In genomic region chr15:98952063-98952455, GRCm38 (mm10) we compare ENCODE assay signal across 8 mouse cellular contexts. TPM values are rescaled to one million over a fixed set of nuclear protein-coding genes. Genes with fewer than 3 reads are reported as not detected.
A peak's percentile ranks its signal among the peaks of the same experiment; 100 is the strongest.
DNase-seq lines count a peak whose midpoint lies in the region; ATAC-seq and TF ChIP-seq lines count a peak whose summit lies in the region.

No protein-coding gene starts in this region.

- DNase-seq in kidney, adult 2 months, result no peak
- DNase-seq in naive thymus-derived CD4-positive, alpha-beta T cell, adult 2 months (ENCODE audit: low read depth), result peak; percentile 26
- DNase-seq in kidney, adult 9 months, result no peak
- DNase-seq in urinary bladder, postnatal 10 days (ENCODE audit: low spot score), result no peak

- H3K27me3 ChIP-seq in kidney, embryonic 15.5 days, result no peaks in the 10 kb centered on the region
- H3K27me3 ChIP-seq in kidney, adult 2 months (replicated peaks; ENCODE audit: control insufficient read depth, insufficient read depth, low read length), result no peaks in the 10 kb centered on the region
- H3K27me3 ChIP-seq in hindbrain, embryonic 15.5 days, result no peaks in the 10 kb centered on the region

- H3K4me2 ChIP-seq in kidney, embryonic 15.5 days, result peak overlapping the region; percentile 61
- H3K4me2 ChIP-seq in hindbrain, embryonic 15.5 days, result peak overlapping the region; percentile 57

- no peaks in the 10 kb centered on the region for H3K9me3 ChIP-seq in kidney, embryonic 15.5 days (replicated peaks)
- H3K9me3 ChIP-seq in hindbrain, embryonic 15.5 days, result no peaks in the 10 kb centered on the region

- H3K4me1 ChIP-seq in kidney, embryonic 15.5 days, result peaks cover 18% of the 10 kb centered on the region
- H3K4me1 ChIP-seq in kidney, adult 2 months (ENCODE audit: control insufficient read depth, insufficient read depth, low read length), result no peaks in the 10 kb centered on the region; the same call in 1 of the 2 replicates
- peaks cover 3% of the 10 kb centered on the region; the same call in 1 of the 2 replicates for H3K4me1 ChIP-seq in brown adipose tissue, adult 24 weeks (ENCODE audit: control insufficient read depth, insufficient read depth, insufficient read length, low read length)
- H3K4me1 ChIP-seq in hindbrain, embryonic 15.5 days (replicated peaks), result peaks cover 34% of the 10 kb centered on the region

- H3K36me3 ChIP-seq in kidney, embryonic 15.5 days, result peaks cover 16% of the 10 kb centered on the region
- H3K36me3 ChIP-seq in kidney, adult 2 months (ENCODE audit: control insufficient read depth, insufficient read depth, low read length), result no peaks in the 10 kb centered on the region
- H3K36me3 ChIP-seq in hindbrain, embryonic 15.5 days, result peaks cover 9% of the 10 kb centered on the region

- no peak for TF ChIP-seq POLR2A in kidney, adult 2 months (IDR thresholded peaks at IDR 0.05; ENCODE audit: low read depth, low read length)

- H3K4me3 ChIP-seq in kidney, embryonic 15.5 days (replicated peaks), result peak overlapping the region; percentile 79
- no peak overlapping the region for H3K4me3 ChIP-seq in kidney, adult 2 months (ENCODE audit: insufficient read depth, low read depth, low read length)
- H3K4me3 ChIP-seq in brown adipose tissue, adult 24 weeks (ENCODE audit: insufficient read depth, low read depth, low read length), result peak overlapping the region; percentile 47
- H3K4me3 ChIP-seq in hindbrain, embryonic 15.5 days, result peak overlapping the region; percentile 79

- ATAC-seq in kidney, embryonic 15.5 days (replicated peaks; ENCODE audit: low FRiP score), result no peak
- 0 out of 2 replicates have a peak, but pooled peaks have one; percentile 6 for ATAC-seq in hindbrain, embryonic 15.5 days (ENCODE audit: low FRiP score, low read depth)
- no peak for ATAC-seq in frontal cortex, adult (ENCODE audit: low TSS enrichment)

- peak overlapping the region; percentile 85 for H3K9ac ChIP-seq in kidney, embryonic 15.5 days
- H3K9ac ChIP-seq in hindbrain, embryonic 15.5 days, result peak overlapping the region; percentile 98

- WGBS in kidney, embryonic 15.5 days, result 21% methylated on average over 5 of the region's 5 CpGs
- 34% methylated on average over 5 of the region's 5 CpGs for WGBS in kidney, adult 2 months
- WGBS in hindbrain, embryonic 15.5 days, result 2% methylated on average over 5 of the region's 5 CpGs

- no peak for TF ChIP-seq CTCF in kidney, adult 2 months (conservative IDR thresholded peaks at IDR 0.05; ENCODE audit: insufficient read depth, insufficient read length, low read depth, low read length)

- H3K27ac ChIP-seq in kidney, embryonic 15.5 days, result peak overlapping the region; percentile 57; the same call in 1 of the 2 replicates
- no peak overlapping the region for H3K27ac ChIP-seq in kidney, adult 2 months (ENCODE audit: insufficient read depth, low read depth, low read length)
- no peak overlapping the region for H3K27ac ChIP-seq in brown adipose tissue, adult 24 weeks (replicated peaks; ENCODE audit: low read depth, low read length)
- H3K27ac ChIP-seq in hindbrain, embryonic 15.5 days (replicated peaks), result peak overlapping the region; percentile 99

RNA-seq across cellular contexts. Expression of gene Gm49450, which starts 1.3 kb away (rescaled TPM):
- polyA plus RNA-seq in kidney, embryonic 15.5 days (2015; fragmentation: Nextera tagmentation; extraction: Ambion mirVana), result not detected in 2 replicates
- polyA plus RNA-seq in kidney, adult 2 months (2012; rRNA removed), result 12.0 TPM in 1 of 2 replicates, not detected in the other
- not detected in 2 replicates for polyA plus RNA-seq in brown adipose tissue, adult 24 weeks (2012; ENCODE audit: insufficient read depth, insufficient read length, missing spikeins)
- polyA plus RNA-seq in hindbrain, embryonic 15.5 days (2015; fragmentation: Nextera tagmentation; extraction: Ambion mirVana), result not detected in 2 replicates

RNA-seq across cellular contexts. Expression of gene Tuba1a, which starts 1.4 kb away (rescaled TPM):
- 854 and 1,029 TPM in 2 replicates for polyA plus RNA-seq in kidney, embryonic 15.5 days (2015; fragmentation: Nextera tagmentation; extraction: Ambion mirVana)
- 121 and 131 TPM in 2 replicates for polyA plus RNA-seq in kidney, adult 2 months (2012; rRNA removed)
- 125 and 132 TPM in 2 replicates for polyA plus RNA-seq in brown adipose tissue, adult 24 weeks (2012; ENCODE audit: insufficient read depth, insufficient read length, missing spikeins)
- 14,750 and 15,534 TPM in 2 replicates for polyA plus RNA-seq in hindbrain, embryonic 15.5 days (2015; fragmentation: Nextera tagmentation; extraction: Ambion mirVana)

RNA-seq across cellular contexts. Expression of gene Tuba1b, which starts 17.7 kb away (rescaled TPM):
- 1,698 and 1,797 TPM in 2 replicates for polyA plus RNA-seq in kidney, embryonic 15.5 days (2015; fragmentation: Nextera tagmentation; extraction: Ambion mirVana)
- polyA plus RNA-seq in kidney, adult 2 months (2012; rRNA removed), result 488 and 540 TPM in 2 replicates
- 520 and 550 TPM in 2 replicates for polyA plus RNA-seq in brown adipose tissue, adult 24 weeks (2012; ENCODE audit: insufficient read depth, insufficient read length, missing spikeins)
- polyA plus RNA-seq in hindbrain, embryonic 15.5 days (2015; fragmentation: Nextera tagmentation; extraction: Ambion mirVana), result 1,411 and 1,419 TPM in 2 replicates

RNA-seq across cellular contexts. Expression of gene Lmbr1l, which starts 34.0 kb away (rescaled TPM):
- polyA plus RNA-seq in kidney, embryonic 15.5 days (2015; fragmentation: Nextera tagmentation; extraction: Ambion mirVana), result 16.4 and 17.6 TPM in 2 replicates
- polyA plus RNA-seq in kidney, adult 2 months (2012; rRNA removed), result 36.1 and 50.2 TPM in 2 replicates
- polyA plus RNA-seq in brown adipose tissue, adult 24 weeks (2012; ENCODE audit: insufficient read depth, insufficient read length, missing spikeins), result 6.0 and 6.3 TPM in 2 replicates
- 26.8 and 29.3 TPM in 2 replicates for polyA plus RNA-seq in hindbrain, embryonic 15.5 days (2015; fragmentation: Nextera tagmentation; extraction: Ambion mirVana)

RNA-seq across cellular contexts. Expression of gene Dhh, which starts 53.7 kb away (rescaled TPM):
- 1.4 and 2.0 TPM in 2 replicates for polyA plus RNA-seq in kidney, embryonic 15.5 days (2015; fragmentation: Nextera tagmentation; extraction: Ambion mirVana)
- 1.2 and 1.5 TPM in 2 replicates for polyA plus RNA-seq in kidney, adult 2 months (2012; rRNA removed)
- 0.40 and 0.46 TPM in 2 replicates for polyA plus RNA-seq in brown adipose tissue, adult 24 weeks (2012; ENCODE audit: insufficient read depth, insufficient read length, missing spikeins)
- 1.9 and 2.5 TPM in 2 replicates for polyA plus RNA-seq in hindbrain, embryonic 15.5 days (2015; fragmentation: Nextera tagmentation; extraction: Ambion mirVana)

Comparison
In these comparisons a context has a peak if more than half of its experiments do, and no peak if none do; other contexts are left out.
1. H3K27ac ChIP-seq: peak in kidney, embryonic 15.5 days (single experiment) and hindbrain, embryonic 15.5 days (single experiment); none in kidney, adult 2 months (single experiment) and brown adipose tissue, adult 24 weeks (single experiment).
2. RNA of gene Tuba1a, which starts 1.4 kb away (polyA plus RNA-seq): 14,750 to 15,534 TPM in hindbrain, embryonic 15.5 days; 854 to 1,029 TPM in kidney, embryonic 15.5 days, 121 to 131 TPM in kidney, adult 2 months and 125 to 132 TPM in brown adipose tissue, adult 24 weeks; every median in the first group is over 10 times any median in the second.